Mouse (Mus musculus) embryo, embryonic 10 days (tissue): ENCODE measurements around the gene 1700037H04Rik.
A peak's percentile ranks its signal among the peaks of the same experiment; 100 is the strongest.
"Not testable (repeated sequence)": the region's sequence is repeated elsewhere in the genome, so short reads cannot be mapped to it uniquely, and the experiment has no call there.

Experiments
- DNase-seq: peaks from one replicate; pipeline ENCODE4 v3.0.0-alpha.2; 2015; ENCODE audit warnings: low spot score

Gene 1700037H04Rik

GRCm38 (mm10) chr2:131127161-131127730, 32.6 kb downstream of the 1700037H04Rik start, which contains the start of gene Hspa12b:
TSS of gene Hspa12b (plus strand) at chr2:131127280.
- DNase-seq, result peak; percentile 76

DNA sequence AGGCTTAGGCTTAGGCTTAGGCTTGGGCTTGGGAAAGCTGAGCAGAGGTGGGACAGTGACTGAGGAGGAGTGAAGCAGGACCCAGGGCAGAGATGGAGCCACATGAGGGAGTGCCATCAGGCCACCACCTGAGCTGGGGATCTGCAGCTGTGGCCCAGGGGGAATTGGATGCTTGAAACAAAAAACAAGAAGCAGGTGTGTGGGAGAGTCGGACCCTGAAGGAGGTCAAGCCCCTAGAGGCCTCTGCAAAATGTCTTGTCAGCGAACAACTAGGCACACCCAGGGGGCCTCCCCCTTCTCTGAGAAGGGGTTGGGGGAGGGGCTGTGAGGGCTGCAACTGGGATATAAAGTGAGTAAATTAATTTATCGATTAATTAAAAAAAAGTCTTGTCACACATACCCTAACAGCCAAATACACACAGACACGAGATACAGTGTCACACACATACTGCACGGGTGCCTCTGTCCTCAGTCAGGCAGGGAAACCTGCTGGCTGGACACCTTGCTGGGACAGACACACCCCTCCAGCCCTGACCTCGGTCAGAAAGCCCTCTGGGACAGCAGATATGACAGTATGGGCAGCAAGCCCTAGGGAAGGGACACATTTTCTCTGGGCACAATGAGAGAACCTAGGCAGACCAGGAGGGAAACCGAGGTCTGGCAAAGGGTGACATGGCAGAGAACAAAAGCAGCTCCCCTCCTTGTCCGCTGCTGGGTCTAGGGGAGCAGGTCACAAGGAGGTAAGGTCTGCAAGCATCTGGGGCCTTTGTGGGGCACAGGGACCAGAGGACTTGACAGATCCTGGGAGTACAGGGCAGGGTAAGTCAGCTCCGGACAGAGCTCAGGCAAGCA, 33.7 kb downstream of the 1700037H04Rik start:
- no peak for DNase-seq

- no peak for DNase-seq
Observed at GRCm38 (mm10) chr2:131125157-131125963, 34.5 kb downstream of the 1700037H04Rik start.

DNA sequence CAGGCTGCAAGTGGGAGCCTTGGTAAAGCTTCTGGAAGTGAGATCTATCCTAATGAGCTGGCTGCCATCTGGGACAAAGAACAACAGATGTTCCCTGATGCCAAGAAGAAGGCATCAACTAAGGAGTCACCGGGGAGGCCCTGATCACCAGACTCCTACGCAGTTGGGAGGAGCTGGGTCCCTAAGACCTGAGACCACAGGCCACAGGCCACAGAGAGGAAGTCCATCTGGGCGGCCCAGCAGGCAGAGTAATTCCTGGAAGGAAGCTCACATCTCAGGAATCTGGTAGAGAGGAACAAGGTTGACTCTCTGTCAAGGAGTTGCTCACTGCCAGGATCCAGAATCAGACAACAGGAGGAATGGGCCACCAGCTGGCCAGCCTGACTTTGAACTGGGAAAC, 35.7 kb downstream of the 1700037H04Rik start:
- DNase-seq, result no peak

GRCm38 (mm10) chr2:131118968-131119574, 40.8 kb downstream of the 1700037H04Rik start:
- no peak for DNase-seq

DNA sequence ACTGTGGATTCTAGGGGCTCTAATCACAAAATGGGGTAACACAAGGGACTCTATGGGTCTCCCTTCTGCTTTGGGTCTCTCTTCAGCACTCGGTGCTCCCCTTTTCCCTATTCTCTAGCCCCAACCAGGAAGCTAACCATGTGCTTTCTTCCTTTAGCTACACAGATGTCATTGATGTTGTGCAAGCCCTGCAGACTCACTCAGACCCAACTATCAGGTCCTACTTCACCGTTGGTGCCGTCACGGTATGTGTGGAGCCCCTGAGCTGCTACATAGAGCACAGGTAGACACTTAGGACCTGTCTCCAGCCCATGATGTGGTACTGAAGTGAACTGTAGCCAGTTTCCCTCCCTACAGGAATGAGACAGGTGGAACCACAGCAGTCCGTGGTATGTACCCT, 53.9 kb downstream of the 1700037H04Rik start:
- DNase-seq, result no peak

DNA sequence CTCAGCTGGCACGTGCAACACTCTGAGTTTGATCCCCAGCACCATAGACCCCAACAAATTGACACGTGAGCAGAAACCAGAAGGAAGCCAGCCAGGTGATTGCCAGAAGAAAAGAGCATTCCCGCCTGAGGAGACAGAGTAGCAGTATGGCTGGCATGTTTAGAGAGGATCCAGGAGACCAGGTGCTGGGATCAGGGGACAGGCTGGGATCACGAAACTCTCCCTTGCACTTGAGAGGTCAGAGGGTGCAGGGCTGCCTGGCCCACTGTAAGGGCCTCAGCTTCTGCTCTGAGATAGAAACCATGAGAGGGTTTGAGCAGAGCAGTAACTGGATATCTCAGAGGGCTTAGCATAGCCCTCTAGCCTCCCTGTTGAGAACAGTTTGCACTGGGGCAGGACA, 54.8 kb downstream of the 1700037H04Rik start:
- not testable (repeated sequence) for DNase-seq

GRCm38 (mm10) chr2:131104021-131104420, 55.9 kb downstream of the 1700037H04Rik start:
- no peak for DNase-seq

DNA sequence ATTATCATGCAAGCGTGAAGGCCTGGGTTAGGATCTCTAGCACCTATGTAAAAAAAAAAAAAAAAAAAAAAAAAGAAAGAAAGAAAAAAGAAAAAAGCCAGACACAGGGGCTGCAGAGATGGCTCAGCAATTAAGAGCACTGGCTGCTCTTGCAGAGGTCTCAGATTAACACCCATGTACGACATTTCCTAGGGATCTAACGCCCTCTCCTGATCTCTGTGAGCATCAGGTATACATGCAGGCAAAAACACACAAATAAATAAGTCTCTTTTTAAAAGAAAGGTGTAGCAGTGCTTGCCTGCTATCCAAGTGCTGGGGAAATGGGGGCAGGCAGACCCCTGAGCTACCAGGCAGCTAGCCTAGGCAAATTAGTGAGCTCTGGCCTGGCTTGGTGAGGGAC, 58.4 kb downstream of the 1700037H04Rik start:
- DNase-seq, result no peak

- DNase-seq, result no peak
Observed at GRCm38 (mm10) chr2:131097087-131097486, 62.8 kb downstream of the 1700037H04Rik start.
